Mouse (Mus musculus) heart, adult 2 months (tissue): ENCODE results near the gene Slc35f6.

Experiments used
- CTCF ChIP-seq: fragments of 200-600 bp; IDR thresholded peaks from 2 replicates; pipeline ENCODE4 v1.8.1; 2022; ENCODE audit warnings: antibody characterized with exemption, mild to moderate bottlenecking, moderate library complexity
- EP300 ChIP-seq: fragments of 200-500 bp; IDR thresholded peaks from 2 replicates; pipeline ENCODE4 v1.6.1; 2011; ENCODE audit warnings: low read depth, low read length, control low read depth; ENCODE audit not compliant: insufficient read depth
- POLR2A ChIP-seq: fragments of 200-500 bp; IDR thresholded peaks from 2 replicates; pipeline ENCODE4 v1.6.1; 2011; ENCODE audit warnings: mild to moderate bottlenecking, low read depth, low read length, control low read depth; ENCODE audit not compliant: insufficient read depth

DNA sequence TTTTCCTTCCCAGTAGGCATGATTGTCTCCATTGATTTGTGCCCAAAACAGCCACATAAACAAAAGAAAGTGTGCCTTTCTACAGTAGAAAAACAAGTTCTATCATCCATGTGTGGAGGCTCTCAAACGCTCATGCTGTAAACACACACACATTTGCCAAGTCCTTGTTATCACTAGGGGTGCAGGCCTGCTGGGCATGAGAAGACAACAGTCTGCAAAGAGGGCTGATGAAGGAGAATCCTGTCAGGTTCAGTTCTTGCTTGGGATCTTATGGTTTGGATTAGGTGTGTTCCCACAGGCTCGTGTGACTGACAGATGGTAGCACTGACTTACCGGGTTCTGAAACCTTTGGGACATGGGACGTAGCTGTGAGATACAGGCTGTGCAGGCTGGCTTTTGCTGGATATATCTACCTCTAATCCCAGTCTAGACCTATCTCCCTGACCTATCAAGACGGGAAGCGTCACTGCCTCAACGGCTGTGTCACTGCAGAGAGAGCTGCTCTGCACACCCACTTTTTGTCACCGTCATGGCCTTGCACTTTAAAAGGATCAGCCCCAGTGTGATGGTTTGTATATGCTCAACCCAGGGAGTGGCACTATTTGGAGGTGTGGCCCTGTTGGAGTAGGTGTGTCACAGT is 52.7 kb downstream of the Slc35f6 start:
- TF ChIP-seq CTCF (no peak), POLR2A (no peak), EP300 (no peak)
